Mouse (Mus musculus): Measurements from ENCODE around the gene Ctsw.

DNA sequence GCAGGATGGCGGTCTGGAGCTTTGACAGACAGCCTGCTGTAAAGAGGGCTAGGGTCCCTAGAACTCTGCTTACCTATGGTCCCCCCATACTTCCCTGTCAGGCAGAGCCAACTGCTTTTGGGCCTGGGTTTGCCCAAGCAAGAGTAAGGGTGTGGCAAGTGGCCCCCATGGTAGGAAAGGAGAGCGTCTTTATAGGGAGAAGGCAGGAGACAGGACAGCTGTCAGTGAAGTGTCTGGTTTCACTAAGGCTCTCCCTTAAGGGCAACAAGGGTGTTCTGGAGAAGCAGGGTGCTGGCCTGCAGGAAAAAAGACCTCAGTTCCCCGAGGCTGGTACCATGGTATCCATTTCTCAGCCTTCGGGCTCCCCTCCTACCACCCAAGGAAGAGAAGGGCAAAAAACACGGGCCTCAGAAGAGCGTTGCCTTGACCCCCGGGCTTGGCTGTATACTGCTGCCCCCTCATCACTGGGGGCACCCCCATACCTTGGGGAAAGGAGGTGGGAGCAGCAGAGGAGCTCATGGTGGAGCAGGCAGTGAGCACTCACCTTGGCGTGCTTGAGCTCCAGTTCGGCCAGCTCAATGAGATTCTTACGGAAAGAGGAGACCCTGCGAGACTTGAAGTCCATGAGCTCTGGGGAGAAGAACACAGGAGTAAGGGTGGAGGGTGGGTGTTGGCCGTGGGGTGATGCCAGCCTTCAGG, 27.2 kb upstream of the Ctsw start:
- TF ChIP-seq CTCF (IDR thresholded peaks at IDR 0.05; ENCODE audit: low read depth, low read length), result no peak
- TF ChIP-seq GATA1 (IDR thresholded peaks at IDR 0.05; ENCODE audit: borderline replicate concordance, low read length), result no peak
